Mouse (Mus musculus) hindlimb bud, embryonic 11.5 days (tissue): ENCODE measurements around the gene Borcs5.
A peak's percentile ranks its signal among the peaks of the same experiment; 100 is the strongest.

ENCODE experiments used
- DNase-seq: peaks from one replicate; pipeline ENCODE4 v3.0.0-alpha.2; 2012; ENCODE audit warnings: low read depth, low spot score; ENCODE audit errors: extremely low spot score

The Borcs5 gene

GRCm38 (mm10) chr6:134626564-134626963 is 12.7 kb upstream of the Borcs5 start:
- no peak for DNase-seq

DNA sequence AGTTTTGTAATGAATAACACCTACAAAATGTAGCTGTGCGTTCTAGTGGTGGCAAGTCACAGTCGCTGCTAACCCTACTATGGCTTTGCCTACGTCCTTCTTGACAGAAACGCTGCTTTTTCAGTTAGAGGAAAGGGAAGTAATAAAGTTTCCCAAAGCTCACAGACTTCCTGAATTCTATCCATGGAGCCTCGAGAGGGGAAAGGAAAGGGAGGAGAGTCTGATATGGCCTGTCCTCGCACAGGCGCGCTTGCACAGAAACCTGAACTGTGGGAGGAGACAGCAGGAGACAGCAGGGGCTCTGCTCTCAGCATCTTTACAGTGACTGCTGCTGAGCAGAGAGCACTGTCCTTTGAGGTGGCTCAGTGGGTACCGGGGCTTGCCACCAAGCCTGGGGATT is 8.9 kb upstream of the Borcs5 start:
- no peak for DNase-seq

- no peak for DNase-seq
Measured at GRCm38 (mm10) chr6:134631947-134632687, 7.2 kb upstream of the Borcs5 start, which contains the start of gene Mansc1. Gene Mansc1 (minus strand): TSS chr6:134632488.

DNA sequence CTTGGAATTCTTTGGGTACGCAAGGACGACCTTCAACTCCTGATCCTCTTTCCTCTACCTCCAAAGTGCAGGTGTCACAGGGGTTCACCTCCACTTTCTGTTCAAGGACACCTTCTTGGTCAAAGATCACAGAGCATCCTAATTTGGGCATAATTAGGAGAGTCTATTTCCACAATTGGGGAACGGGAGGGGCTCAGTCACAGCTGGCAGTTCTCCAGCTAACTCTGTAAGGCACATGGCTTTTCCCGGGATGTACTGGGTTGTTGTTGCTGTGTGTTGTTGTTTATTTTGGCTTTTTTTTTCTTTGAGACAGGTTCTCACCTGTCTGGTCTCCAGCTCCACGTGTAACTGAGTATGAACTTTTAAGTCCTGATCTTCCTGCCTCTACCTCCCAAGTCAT is 6.6 kb upstream of the Borcs5 start:
- no peak for DNase-seq

- DNase-seq = no peak
Measured at GRCm38 (mm10) chr6:134633553-134633952, 5.8 kb upstream of the Borcs5 start.

DNA sequence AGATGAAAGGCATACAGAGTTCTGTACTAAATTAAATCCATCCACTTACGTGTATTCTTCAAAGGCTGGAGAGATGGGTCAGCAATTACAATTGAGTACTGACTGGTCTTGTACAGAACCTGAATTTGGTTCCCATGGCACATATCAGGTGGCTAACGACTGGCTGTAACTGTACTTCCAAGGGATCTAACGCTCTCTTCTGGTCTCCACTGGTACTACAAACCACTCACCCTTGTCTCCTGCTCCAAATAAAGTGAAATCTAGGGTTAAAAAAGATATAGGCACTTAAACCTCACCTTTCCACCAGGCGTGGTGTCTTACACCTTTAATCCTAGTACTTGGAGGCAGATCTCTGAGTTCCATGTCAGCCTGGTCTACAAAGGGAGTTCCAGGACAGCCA is 2.8 kb upstream of the Borcs5 start:
- DNase-seq = no peak

DNA sequence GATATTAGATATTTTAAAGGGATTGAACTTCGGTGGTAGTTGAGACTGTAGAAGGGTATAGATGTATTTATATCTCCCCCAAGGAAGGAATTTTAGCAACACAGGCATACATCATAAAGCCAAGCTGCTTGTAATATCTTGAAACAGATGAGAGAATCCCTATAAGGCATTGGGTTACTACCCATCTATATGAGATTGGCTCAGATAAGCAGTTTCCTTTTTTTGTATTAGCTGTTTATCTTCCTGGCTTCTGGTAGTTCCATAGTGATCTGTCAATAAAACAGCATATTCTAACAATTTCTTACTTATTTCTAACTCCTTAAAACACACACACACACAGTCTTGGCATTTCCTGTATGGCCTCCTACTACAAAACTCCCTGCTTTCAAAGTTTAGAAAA is 590 bp downstream of the Borcs5 start:
- no peak for DNase-seq

- peak; percentile 52 for DNase-seq
Measured at GRCm38 (mm10) chr6:134640485-134641475, 1.5 kb downstream of the Borcs5 start.

DNA sequence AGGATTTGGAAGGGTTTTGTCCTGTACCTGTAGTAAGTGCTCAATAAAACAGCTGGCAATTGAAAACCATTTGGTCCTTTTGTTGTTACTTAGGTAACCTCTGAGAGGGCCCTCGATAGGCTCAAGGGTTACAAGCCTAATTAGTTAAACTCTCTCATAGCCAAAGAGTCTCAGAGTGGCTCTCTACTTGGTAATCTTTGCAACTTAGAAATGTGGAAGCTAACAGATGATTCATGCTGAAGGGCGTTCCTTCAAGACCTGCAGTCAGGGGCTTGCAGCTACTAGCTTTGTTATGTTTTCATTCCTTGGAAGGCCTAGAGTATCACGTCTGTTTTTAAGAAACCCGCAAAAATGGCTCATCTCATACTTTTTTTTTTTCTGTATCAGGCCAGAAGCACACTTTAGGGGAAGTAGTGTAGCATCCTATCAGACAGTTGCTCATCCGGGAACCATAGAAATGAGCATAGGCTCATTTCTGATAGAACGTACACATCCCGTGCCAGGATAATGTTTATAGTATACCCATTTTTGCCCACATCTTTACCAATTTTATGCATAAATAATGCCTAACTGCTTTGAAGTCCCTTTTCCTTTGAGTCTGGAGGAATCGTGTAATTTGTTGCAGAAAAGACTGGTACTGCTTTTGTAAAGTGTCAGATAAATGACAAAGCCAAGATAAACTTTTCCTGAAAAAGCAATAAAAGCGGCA is 2.6 kb downstream of the Borcs5 start:
- no peak for DNase-seq

DNA sequence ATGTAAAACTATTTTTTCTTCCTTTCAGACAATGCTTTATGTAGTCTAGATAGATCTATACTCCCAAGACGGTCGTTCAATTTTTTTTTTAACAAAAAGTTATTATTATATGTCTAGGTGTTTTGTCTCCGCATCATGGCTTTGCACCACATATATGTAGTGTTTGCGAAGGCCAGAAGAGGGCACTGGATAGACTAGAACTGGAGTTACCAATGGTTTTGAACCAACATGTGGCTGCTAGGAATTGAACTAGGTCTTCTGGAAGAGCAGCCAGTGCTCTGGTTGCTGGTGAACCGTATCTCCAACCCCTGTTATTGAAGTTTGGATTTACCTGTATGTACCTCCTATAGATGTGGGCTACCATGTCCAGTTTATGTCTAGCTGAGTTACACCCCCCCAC is 4.0 kb downstream of the Borcs5 start:
- DNase-seq = no peak

- no peak for DNase-seq
Measured at GRCm38 (mm10) chr6:134646835-134647234, 7.5 kb downstream of the Borcs5 start.

DNA sequence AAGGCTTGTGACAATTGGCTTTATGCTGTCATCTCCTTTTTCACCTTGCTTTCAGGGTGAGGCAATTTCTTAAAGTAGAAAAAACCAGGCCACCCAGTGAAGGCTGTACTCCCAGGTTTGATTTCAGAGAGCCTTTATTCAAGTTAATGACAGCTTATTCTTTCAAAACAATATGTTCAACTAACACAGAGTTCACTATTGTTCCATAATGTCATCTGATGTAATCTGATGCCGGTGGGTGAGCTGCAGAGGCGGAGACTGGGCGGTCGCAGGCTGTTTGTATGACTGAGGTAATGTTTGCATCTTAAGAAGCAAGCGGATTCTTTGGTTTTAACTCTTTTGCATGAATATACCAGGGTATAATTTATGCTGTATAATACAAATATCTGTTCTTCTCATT is 8.3 kb downstream of the Borcs5 start:
- DNase-seq = no peak

DNA sequence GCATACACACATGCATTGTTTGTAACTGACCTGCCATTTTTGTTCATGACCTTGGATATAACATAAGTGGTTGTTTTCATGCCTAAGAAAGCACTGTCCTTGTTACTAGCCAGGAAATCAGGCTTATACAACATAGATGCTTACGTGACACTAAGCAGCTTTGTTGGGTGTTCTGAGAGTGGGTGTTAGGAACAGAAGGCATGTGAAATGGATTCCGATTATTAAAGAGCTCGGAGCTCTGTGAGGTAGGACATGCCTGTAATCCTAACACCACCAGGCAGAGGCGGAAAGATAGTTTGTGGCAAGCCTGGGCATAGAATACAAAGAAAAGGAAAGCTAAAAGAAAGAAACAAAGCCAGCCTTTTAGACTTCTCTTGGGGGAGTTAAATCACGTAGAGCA is 9.0 kb downstream of the Borcs5 start:
- no peak for DNase-seq

DNA sequence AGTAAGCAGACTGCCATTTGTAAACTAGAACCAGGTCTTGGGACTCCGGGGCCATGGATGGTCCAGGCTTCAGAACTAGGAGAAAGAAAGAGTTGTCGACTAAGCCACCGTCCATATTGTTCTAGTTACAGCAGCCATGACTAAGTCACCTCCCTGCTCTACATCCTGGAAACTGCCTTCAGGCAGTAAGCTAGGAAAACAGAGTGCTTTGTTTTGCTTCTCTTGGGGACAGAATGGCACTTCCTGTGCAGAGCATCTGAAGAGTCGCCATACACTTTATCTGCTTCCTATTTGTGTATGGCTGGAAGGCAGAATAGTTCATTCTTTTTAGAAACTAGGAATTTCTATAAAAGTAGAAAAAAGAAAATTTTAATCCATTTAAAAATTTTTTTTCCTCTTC is 17.2 kb downstream of the Borcs5 start:
- DNase-seq = no peak

- DNase-seq = peak; percentile 20
Measured at GRCm38 (mm10) chr6:134659108-134659958, 20.0 kb downstream of the Borcs5 start.

DNA sequence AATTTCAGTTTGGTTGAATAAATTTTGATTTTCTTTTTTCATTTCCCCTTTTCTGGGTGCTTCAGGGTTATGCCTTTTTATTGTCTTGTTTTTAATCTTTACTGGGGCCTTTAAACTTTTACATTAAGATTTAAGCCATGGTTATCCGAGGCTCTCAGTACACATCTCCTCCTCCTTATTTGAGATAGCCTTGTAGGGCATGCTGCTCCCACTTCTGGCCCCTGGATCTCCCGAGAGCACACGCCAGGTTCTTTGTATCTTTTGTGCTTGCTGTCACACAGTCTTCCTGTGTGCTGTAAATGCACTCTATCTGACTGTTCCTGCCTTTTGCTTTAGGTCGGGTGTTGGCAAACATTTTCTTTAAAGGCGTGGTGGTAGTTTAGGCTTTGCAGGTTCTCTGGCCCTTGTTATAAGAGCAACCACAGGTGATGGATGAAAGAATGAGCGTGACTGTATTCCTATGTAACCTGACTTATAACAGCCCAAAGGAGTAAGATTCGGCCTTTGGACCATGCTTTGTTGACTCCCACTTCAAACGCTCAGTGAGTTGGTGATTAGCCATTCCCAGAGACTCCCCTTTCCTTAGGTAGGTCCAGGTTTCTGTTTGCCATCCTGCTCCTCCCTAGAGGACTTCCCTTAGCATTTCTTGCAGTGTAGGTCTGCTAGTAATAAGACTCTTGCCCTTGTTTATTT is 21.6 kb downstream of the Borcs5 start:
- DNase-seq = no peak

- no peak for DNase-seq
Measured at GRCm38 (mm10) chr6:134664573-134664972, 25.3 kb downstream of the Borcs5 start.

DNA sequence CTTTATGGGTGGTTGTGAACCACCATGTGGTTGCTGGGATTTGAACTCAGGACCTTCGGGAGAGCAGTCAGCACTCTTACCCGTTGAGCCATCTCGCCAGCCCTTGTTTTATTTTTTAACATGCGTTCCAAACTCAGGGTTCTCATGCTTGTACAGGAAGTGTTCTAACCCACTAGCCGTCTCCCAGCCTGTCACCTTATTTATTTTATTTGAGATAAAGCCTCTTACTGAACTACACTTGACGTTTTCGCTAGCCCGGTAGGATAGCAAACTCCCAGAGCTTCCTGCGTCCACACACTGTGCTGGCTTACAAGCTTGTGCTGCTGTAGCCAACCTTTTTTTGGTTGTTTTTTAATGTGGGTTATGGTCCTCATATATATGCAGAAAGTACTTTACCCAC is 26.5 kb downstream of the Borcs5 start:
- DNase-seq = no peak

- DNase-seq = no peak
Measured at GRCm38 (mm10) chr6:134668519-134668918, 29.2 kb downstream of the Borcs5 start.
